Mouse (Mus musculus) hematopoietic stem cell, adult 5-6 weeks (primary cell): ENCODE results near the gene Ptch1. TPM values are rescaled to one million over a fixed set of nuclear protein-coding genes. Genes with fewer than 3 reads are reported as not detected.

Experiments
- ATAC-seq, 2 experiments: fragments of 125-278 bp in 1 of 2; replicated peaks in 1 of 2; 2 replicates each; pipeline ENCODE4 v1.8.0; 2016 to 2017; ENCODE audit warnings: inconsistent platforms in 2 of 2, mild to moderate bottlenecking in 2 of 2, moderate number of reproducible peaks in 2 of 2, low read depth in 1 of 2, moderate TSS enrichment in 1 of 2; ENCODE audit not compliant: low FRiP score in 2 of 2, poor library complexity in 2 of 2, severe bottlenecking in 2 of 2, insufficient read depth in 1 of 2, low TSS enrichment in 1 of 2
- total RNA-seq: library from RNA; stranded (forward); fragments of 172-1452, 232-1000 nt; gene quantifications from 2 replicates; pipeline ENCODE4 v1.2.3, GENCODE M21; 2017

Ptch1 gene
- total RNA-seq, 1 experiment from 2014 or later, result 13.2 TPM

- no peak for ATAC-seq
Observed at GRCm38 (mm10) chr13:63520110-63520509, 53.3 kb downstream of the Ptch1 start.

- no peak for ATAC-seq
Observed at GRCm38 (mm10) chr13:63516535-63516934, 56.9 kb downstream of the Ptch1 start.

- no peak for ATAC-seq
Observed at GRCm38 (mm10) chr13:63515542-63515941, 57.9 kb downstream of the Ptch1 start.

GRCm38 (mm10) chr13:63514931-63515360 is 58.5 kb downstream of the Ptch1 start:
- no peak for ATAC-seq

- ATAC-seq, result no peak
Observed at GRCm38 (mm10) chr13:63513374-63514098, 59.9 kb downstream of the Ptch1 start.

GRCm38 (mm10) chr13:63512411-63512810 is 61.0 kb downstream of the Ptch1 start:
- no peak for ATAC-seq

- ATAC-seq, result no peak
Observed at GRCm38 (mm10) chr13:63507821-63508220, 65.6 kb downstream of the Ptch1 start.

GRCm38 (mm10) chr13:63507001-63507556 is 66.3 kb downstream of the Ptch1 start:
- no peak for ATAC-seq

- no peak for ATAC-seq
Observed at GRCm38 (mm10) chr13:63506364-63506763, 67.0 kb downstream of the Ptch1 start.

- ATAC-seq, result no peak
Observed at GRCm38 (mm10) chr13:63502391-63502790, 71.0 kb downstream of the Ptch1 start.

GRCm38 (mm10) chr13:63499489-63499888 is 73.9 kb downstream of the Ptch1 start:
- ATAC-seq, result no peak

- ATAC-seq, result peak; percentile 62 to 74
Observed at GRCm38 (mm10) chr13:63496646-63497582, 76.5 kb downstream of the Ptch1 start, which contains the start of gene Fancc. Gene Fancc (minus strand): TSS chr13:63497278.

- ATAC-seq, result no peak
Observed at GRCm38 (mm10) chr13:63487707-63488042, 85.7 kb downstream of the Ptch1 start.

- no peak for ATAC-seq
Observed at GRCm38 (mm10) chr13:63486791-63487706, 86.3 kb downstream of the Ptch1 start.

- no peak for ATAC-seq
Observed at GRCm38 (mm10) chr13:63475356-63475755, 98.0 kb downstream of the Ptch1 start.
